Mouse (Mus musculus) mouse trophoblast stem cell (cell line): ENCODE measurements around the gene Atp1b1.

Source experiments
- in situ Hi-C, 2 experiments: fragments of 300-500 bp; cut with MseI, MboI; formaldehyde crosslinking; loops; 2 replicates in 1 of 2; 3 replicates in 1 of 2; pipeline ENCODE4 v1.15.1; 2025

The Atp1b1 gene

DNA sequence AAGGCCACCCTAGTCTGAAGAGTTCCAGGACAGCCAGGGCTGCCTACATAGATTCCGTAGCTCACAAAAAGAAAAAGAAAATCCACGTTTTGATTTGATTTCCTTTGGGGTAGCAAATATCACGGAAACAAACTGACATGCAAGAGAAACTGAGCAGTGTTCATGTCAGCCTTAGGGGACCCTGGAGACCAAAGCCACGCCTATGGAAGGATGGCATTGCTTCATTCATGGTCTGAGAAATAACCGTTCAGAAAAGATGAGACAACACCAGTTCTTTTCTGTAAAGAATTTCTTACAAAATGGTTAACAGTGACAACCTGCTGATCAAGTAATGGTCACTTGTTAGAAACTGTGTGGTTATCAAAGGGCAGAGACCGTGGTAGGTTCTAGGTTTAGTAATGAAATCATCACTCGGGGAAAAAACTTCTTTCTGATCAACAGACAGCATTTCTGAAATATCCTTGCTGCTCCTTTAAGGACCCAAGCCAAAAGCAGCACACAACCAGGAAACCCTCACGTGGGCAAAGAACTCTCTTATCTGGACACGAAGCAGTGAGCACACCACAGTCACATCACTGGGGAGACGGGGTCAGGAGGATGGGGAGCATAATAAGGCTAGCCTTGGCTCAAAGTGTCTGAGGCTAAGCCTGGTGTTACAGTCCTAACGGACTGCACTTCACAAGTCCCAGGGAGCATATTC, 17.3 kb downstream of the Atp1b1 start:
- in situ Hi-C loops: no loop called here

DNA sequence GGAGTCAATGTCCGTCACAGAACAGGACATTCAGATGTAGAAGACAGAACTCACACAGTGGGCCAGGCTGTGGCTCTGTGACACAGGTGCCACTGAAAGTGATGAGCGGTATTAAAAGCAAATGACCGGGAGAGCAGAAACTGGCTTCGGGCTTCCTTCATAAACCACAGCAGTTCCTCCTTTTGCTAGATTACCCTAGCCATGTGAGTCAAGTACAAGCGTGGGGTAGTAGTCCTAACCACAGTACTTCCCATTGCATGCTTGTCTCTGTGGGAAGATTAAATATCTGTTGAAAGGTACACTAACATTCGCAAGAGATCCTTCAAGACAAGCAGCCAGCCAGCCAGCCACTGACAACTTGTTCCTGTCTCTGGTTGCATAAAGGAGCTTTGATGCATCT, 17.9 kb downstream of the Atp1b1 start:
- in situ Hi-C loops: no loop called here

DNA sequence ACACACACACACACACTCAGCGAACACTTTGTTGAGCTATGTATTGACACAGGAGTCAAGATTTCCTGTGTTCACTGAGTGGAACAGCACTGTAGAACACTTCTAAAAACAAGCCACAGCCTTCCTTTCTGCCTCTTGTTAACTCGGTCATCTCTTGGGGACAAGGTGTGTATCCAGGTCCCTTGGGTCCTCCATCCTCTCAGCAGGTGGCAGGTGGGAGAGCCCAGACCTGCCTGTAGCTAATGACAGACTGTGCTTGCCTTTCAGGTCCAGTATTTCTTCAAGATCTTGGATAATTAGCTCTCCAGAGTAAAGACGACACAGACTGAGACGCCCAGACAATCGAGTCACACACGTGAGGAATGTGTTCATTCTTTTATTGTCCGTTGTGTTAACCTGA, 21.4 kb downstream of the Atp1b1 start:
- in situ Hi-C loops: no loop called here

DNA sequence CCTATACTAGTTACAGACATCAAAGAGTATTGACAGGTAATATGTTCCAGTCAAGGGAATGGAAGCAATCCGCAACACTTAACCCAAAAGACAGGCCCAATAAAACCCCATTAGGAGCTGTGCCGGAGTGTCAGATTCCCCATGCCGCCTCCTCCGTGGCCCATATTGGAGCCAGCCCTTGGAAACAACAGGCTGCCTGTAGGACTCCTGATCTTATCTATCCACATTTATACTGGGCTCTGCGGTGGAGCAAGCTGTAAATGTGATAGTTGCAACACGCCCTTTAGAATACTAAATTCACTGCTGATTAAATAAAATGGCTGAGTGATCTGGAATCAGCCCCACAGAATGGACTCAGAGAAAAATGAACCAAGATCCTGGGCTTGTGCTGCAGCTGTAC, 24.1 kb downstream of the Atp1b1 start:
- in situ Hi-C loops: no loop called here

DNA sequence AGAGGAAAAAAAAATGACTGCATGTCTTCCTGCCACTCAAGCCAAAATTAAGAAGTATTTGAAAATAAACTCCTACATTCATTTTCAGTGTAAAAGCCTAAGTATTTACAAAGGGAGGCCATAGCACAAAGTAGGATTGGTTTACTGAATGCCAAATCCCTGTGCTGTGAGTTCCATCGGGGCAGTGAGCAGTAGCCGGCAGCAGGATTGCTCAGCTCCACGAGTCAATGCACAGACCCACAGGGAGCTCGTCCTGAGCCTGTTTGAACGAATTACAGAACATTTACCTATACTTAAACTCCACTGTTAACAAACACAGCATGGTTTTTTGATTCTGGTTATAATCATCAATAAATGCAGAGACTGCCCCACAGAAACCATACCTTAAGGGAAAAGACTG, 25.5 kb downstream of the Atp1b1 start:
- in situ Hi-C loops: no loop called here

DNA sequence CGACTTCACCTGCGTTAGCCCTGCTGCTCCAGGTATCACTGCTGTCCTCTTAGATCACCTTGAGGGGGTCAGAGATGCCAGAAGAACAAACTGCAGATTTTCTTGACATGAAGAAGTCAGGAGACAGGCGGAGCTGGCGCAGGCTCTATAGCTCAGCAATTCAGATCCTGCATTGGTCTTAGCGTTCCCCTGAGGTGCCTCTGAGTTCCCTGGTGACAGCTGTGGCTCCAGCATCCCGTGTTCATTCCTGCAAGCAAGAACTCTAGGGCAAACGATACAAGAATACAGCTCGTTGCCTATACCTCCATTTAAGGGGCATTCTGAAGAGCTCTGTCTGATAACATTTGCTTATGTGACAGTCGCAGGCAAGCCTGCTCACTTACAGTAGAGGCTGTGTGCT, 29.5 kb downstream of the Atp1b1 start:
- in situ Hi-C loops: no loop called here

DNA sequence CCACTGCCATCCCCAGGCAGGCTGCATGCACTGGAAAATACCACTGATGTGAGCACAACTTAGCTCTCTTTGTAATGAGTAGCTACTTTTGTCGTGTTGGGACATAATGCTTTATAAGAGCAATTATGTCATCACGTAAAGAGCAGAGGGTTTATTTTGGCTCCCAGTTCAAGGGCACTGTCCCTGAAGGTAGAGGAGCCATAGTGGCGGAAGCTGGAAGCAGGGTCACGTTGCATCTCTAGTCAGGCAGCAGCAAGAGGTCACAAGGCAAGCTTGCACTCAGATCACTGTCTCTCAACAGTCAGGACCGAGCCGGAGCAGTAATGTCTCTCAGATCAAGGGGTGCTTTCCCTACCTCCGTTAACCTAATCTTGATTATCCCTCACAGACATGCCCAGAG, 30.4 kb downstream of the Atp1b1 start:
- in situ Hi-C loops: no loop called here

DNA sequence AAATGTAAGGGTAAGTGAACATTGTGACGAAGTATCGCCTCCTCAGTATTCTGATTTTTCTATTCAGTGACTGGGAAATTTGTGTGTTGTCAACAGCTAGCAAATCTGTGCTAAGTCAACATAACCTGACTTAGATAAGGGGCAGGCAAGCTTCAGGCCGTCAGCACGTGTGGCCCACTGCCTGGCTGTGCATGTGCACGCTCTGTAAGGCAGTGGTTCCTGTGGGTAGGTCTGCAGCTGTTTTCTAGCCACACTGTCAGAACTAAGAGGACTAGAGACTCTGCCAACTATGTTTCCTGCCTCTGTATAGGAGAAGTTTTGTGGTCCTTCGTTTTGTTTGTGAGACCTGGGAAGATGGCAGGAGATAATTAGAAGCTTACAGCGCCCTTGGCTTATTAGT, 31.9 kb downstream of the Atp1b1 start:
- in situ Hi-C loops: no loop called here

DNA sequence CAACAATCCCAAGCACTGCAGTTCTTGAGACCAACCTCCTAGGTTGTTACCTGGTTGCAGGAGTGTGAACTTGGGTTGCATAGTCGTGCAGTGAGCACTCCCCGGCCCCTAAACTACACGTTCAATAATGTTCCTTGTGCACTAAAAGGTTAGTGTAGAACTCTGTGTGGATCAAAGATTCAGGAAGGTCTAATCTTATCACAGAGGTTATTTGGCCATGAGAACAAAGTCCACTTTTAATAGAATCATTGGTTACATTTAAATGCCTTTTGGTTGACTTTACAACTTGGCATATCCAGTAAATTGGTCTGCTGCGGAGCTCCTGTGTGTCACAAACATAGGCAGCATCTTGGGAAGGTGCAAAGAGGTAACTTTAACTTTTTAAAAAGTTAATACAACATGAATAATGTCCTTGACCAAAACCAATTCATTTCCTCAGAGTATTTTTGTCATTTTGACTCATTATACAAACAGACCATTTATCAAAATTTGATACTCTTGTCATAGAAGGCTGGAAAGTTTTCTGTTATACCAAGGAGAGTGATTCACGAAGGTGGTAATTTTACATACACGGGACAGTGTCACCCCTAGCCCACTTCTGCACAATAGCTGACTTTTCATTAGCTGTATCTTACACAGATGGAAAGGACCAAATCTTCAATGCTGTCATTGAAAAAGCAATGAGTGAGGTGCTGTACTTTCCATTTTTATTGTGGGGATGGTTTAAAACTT, 37.4 kb downstream of the Atp1b1 start:
- in situ Hi-C loops: no loop called here

DNA sequence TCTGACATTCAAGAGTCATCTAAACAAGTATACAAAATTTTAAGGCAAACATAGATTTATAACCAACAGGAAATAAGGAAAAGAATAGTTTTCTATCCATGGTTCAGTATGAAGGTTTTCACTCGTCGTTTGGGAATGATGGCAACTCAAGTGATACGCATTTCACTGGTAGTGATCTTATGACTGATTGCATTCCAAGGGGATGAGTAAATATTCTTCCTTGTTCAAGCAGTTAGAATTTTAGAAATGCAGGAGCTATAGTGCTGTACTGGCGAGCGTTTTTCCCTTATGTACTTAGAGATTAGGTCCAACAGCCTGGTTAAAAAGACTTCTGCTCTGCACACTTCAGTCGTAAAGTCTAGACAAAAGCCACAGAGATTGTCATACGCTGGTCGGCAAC, 38.8 kb downstream of the Atp1b1 start:
- in situ Hi-C loops: no loop called here

DNA sequence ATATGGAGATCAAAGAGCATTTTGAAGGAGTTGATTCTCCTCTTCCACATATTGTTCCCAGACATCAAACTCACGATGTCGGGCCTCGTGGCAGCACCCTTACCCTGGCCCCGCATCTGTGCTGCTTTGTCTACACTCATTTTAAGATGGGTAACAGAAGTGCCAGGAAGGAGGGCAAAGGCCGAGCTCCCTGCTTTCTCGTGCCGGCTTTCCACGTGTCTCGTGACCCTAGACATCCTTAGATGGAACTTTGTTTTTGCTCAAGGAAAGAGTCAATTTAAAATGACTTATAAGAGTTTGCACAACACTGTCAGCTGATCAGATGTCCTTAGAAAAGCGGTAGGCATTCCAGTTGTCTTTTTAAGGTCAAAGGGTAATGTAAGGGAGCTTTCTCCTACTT, 39.8 kb downstream of the Atp1b1 start:
- in situ Hi-C loops: no loop called here

DNA sequence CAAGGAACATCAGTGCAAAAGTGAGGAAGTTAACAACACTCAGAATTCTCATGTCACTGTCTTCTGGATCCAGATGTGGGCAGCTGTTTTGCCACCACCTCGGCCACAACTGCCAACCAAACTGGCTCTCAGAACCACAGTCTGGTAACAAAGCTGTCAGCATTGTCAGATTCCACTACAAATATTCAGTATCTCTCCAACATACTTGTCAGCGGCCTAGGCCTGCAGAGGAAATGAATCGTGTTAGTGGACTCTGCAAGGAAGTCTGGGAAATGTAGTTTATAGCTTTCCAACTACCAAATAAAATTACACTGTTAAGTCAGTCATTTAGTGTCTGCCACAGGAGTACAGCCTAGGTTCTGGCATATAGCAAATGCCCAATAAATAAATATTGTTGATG, 40.6 kb downstream of the Atp1b1 start:
- in situ Hi-C loops: no loop called here

DNA sequence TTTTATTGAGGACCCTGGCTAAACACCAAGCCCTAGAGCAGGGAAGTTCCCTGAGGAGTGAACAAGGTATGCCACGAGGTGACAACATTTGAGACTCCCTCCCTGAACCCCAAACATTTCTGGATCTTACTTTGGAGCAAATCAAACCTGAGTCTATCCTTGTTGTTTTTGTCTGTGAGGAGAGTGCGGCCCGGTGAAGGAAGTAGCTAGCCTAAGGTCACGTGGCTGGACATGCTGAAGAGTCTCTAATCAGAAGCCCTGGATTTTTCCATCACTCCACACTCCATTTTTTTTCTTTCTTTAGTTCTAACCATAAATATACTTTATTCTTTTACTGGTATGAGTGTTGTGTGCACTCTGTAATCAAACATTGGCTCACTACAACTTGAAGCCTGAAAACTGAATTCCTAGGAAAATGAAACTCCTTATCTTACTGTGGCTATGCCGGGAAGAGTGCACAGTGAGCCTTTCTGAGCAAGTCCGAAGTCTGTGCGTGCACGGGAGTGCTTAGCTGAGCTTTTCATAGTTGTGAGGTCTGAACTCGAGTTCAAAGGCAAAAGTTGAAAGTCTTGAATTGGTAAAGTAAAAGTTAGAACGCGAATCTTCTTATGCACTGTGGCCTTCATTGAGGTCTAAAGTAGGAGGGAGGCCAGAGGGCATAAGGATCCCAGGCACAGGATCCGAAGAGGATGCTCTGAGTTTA, 41.3 kb downstream of the Atp1b1 start:
- in situ Hi-C loops: no loop called here

DNA sequence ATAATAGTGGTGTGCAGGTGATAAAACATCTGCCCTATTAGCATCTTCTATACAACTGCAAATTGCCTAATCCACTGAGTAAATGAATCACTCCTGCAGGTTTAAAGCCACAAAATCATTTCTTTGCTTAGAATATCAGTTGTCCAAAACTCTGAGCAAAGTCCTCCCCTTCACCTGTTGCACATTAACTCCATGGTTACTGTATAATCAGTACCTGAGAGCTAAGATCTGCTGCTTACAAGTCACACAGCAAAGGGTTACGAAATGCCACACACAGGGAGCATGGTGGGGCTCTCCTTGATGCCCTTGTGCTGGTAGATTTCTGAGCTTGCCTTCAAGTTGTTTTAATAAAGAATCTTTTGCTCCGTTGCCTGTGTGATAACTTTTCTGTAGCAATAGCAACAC, 42.8 kb downstream of the Atp1b1 start:
- in situ Hi-C loops: no loop called here

DNA sequence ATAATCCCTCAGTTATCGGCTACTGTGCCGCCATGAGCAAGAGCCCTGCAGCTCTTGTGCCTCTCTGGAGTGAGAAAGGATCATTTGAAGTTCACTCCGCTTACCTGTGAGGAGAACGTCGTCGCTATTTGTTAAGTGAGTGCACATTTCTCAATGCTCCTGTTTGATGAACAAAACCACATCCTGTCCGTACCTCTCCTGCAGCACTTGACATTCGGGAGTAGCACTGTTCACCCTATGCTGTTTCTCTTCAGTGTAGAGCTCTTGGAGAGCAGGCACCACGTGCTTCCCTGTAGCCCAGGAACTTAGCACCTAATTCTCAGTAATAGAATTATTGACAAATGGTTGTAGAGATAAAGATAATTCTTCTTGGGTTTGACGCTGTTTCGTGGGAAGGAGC, 44.5 kb downstream of the Atp1b1 start:
- in situ Hi-C loops: no loop called here

DNA sequence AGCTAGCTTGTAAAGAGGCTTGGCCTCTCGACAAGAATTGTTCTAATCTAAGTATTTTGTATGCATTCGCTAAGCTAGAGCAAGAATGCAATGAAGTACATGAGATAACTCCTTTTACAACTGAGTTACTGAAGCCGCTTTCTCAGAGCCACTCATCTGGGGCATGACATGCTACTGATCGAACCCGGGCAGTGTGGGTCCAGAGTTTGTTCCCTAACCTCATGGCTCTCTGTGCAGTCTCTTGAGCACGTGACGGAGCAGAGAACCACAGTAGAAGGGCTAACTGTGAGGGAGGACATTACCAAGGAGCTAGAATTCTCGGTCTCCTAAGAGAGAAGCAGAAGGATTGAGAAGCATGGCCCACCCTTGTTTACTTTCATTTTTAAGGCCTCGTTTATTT, 45.2 kb downstream of the Atp1b1 start:
- in situ Hi-C loops: no loop called here

DNA sequence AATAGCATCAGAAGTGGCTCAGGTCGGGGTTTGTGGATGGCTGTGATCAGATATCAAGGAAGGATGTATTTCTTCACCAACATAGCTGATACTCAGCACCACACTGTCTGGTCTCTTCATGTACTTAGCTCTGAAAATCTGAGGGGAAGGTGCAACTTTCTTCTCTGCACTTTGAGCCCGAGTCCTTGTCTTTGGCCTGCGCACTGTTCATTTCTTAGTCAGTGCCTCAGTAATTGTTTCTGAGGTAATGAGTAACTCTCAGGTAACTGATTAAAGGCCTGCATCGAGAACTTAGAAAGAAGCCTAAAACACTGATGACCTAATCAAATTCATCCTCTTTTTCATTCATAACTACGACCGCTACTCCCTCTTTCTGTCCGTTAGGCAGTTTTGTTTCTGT, 46.8 kb downstream of the Atp1b1 start:
- in situ Hi-C loops: no loop called here

DNA sequence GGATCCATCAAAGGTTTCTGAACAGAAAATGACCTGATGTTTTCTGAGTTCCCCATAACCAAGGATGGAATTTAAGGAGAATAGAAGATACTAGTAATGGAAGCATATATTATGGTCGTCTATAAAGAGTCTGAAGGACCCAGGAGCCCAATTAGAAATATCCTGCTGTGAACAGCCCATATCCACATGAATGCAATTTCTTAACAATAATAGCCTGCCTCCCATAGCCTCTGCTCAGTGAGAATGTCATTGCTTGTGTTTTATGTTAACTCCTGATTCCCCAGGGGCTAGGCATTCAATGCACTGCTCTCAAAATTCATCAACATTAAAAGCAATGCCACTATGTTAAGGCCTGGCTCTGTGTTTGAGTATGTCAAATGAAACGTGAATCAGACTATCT, 49.5 kb downstream of the Atp1b1 start:
- in situ Hi-C loops: no loop called here

DNA sequence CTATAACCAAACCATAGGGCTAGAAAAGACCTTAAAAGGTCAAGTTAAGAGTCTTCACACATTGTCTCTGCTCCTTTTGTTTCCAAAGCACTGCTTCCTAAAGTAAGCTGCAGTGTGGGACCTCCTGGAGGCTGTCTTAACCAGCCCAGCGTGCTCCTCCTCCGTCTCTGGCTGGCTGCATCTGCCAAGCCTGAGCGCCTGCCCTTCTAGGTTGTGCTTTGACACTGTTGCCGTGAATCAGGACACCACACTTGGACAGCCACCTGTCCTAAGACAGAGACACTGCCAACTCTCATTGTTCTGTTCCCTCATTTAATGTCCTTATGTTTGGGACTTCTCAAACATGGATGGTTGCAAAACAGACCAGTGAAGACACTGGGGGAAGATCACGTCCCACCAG, 51.6 kb downstream of the Atp1b1 start:
- in situ Hi-C loops: no loop called here

DNA sequence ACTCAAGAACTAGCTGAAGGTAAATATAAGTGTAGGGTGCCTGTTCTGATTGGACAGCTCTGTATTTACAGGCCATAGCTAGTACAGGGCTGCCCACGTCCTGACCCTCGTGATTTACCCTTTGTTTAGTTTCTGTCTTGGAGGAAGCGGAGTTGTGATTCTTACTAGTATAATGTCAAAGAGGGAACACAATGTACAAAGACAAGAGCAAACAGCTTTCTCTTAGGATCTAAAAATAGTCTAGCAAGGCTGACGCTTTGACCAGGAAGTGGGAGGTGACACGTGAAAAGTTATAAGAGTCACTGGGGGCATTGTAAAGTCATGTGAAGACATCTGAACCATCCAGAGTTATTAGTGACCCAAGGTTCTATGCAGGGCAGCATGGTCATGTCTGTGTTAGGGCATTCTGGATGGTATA, 52.8 kb downstream of the Atp1b1 start:
- in situ Hi-C loops: no loop called here

DNA sequence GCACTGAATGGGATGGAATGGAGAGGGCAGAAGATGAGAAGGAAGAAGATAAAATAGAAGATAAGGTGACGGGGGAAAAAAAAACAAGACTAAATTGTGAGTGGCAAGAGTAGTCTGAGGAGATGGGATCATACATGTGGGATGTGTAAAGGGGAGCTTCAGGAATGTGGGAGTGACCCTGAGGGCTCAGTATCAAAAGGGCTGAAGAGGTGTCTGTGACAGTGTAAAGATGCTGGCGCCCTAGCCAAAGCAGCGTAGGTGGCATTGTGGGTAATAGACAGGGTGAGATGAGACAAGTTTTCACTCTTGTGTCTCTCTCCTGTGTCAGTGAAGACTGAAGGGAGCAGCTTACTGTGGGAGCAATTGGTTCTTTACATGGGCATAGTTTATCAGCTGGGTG, 58.6 kb downstream of the Atp1b1 start:
- in situ Hi-C loops: no loop called here

DNA sequence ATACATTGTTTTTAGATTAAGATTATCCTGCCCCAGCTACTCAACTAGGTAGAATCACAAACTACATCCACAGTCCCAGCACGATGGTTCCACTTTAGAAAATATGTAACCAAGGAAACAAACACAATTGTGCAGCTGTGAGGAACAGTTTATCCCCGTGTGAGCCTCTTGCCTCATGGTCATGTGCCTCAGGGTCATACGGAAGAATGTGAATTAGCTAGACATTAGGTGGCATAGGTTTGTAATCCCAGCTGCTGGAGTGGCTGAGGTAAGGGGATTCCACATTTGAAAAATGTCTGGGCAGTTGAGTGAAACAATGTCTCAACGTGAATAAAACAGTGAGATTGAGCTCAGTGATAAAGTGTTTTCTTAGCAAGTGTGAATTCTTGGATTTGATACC, 60.5 kb downstream of the Atp1b1 start:
- in situ Hi-C loops: no loop called here
